Mouse (Mus musculus) lung, postnatal 0 days (tissue): ENCODE data around the gene Dennd5b.

Experiments
- CTCF ChIP-seq: IDR thresholded peaks from 2 replicates; pipeline ENCODE4 v1.5.1; 2016; ENCODE audit warnings: antibody characterized with exemption, mild to moderate bottlenecking
- EP300 ChIP-seq: IDR thresholded peaks from 2 replicates; pipeline ENCODE4 v1.6.1; 2016; ENCODE audit warnings: antibody characterized with exemption, mild to moderate bottlenecking, control low read depth

GRCm38 (mm10) chr6:149100174-149101075 lies 1.1 kb downstream of the Dennd5b start:
- TF ChIP-seq CTCF (peak; percentile 16; the same call in 1 of the 2 replicates), EP300 (no peak)
